Mouse (Mus musculus) gastrocnemius, postnatal 4 days (tissue): ENCODE data around the gene Prr5l. TPM values are rescaled to one million over a fixed set of nuclear protein-coding genes. Genes with fewer than 3 reads are reported as not detected.

Source experiments
- DNase-seq, 2 experiments: peaks; one replicate each; pipeline ENCODE4 v3.0.0; 2021 to 2022; ENCODE audit warnings: low spot score in 2 of 2, mixed read lengths in 2 of 2
- total RNA-seq, 2 experiments: library from RNA; stranded (reverse); gene quantifications; 2 replicates each; pipeline ENCODE4 v1.2.3; 2021

Prr5l gene
- total RNA-seq, 2 experiments from 2014 or later, result 4.0 to 5.3 TPM

DNA sequence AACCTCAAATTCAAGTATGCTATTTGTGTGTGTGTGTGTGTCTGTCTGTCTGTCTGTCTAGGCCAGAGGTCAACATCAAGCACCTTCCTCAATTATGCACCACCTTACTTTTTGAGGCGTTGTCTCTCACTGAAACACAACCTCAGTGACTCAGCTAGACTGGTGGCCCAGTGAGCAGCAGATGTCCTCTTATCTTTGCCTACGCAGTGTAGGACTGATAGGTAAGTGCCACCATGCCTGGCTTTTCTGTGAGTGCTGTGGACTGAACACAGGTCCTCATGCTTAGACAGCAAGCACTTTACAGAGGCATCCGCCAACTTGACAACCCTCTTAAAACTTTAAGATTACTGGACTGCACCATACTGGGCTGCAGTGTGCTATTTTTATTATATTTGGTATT, 214.1 kb downstream of the Prr5l start:
- no peak for DNase-seq

DNA sequence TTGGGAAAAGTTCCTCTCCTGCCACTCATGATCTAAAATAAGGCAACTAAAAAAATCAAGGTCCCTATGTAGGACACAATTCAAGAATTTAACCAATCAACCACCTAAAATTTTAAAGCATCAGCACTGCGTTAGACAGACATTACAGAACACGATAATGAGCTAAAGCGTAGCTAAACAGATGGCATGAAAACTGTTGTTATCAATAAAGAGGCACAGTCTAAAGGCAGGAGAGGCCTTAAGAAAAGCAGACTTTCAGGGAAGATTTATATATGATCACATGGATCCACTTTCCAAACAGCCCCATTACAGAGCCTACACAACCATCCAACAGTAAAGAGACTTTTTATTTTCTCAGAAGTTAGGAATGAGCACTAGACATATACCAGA, 217.1 kb downstream of the Prr5l start:
- no peak for DNase-seq

DNA sequence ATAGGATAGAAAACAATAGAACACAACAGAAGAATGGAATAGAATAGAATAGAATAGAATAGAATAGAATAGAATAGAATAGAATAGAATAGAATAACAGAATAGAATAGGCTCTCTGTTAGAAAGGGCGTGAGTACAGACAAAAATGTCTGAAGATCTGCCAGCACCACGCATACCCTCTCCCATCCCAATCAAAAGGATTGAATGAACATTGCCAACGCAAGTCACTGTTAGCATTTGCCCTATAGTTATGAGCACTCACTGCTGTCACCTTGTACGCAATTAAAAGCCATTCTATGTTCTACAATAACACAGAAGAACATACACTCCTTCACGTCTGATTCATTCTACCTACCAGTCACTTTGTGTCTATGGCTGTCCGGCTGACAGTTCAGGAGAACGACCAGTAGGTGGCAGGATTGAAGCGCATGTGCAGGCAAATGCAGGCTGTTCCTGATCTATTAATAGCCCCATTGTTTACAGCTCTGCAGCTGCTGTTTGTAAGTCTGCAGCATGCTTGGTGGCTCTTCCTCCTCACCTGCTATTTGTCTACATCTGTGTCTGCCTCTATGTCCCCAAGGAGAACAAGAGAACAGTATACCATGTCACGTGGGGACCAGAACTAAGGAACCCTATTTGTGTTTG, 217.6 kb downstream of the Prr5l start:
- DNase-seq, result peak; percentile 33 to 63

Other genes starting within 250 kb of the Prr5l start
- gene Rag1, start 233.5 kb downstream of the Prr5l start, total RNA-seq, result under 1 TPM; 0.21 to 0.81 TPM
- gene B230118H07Rik, start 233.5 kb downstream of the Prr5l start, total RNA-seq, result 10 to 100 TPM; 36.9 to 45.5 TPM
- gene Traf6, start 204.6 kb downstream of the Prr5l start, total RNA-seq, result 10 to 100 TPM; 11.7 to 14.6 TPM
- 10 to 100 TPM; 41.1 to 45.0 TPM for gene Commd9, start 3.2 kb upstream of the Prr5l start, total RNA-seq